Mouse (Mus musculus) lung, postnatal 10 days (tissue): Measurements from ENCODE around the gene Tram2.

Source experiments
- DNase-seq: peaks from one replicate; pipeline ENCODE4 v3.0.0; 2021

The Tram2 gene

GRCm38 (mm10) chr1:21079217-21079773 lies at the start of gene Tram2:
Gene Tram2, minus strand, starts transcription at chr1:21079229.
- peak; percentile 95 for DNase-seq

- no peak for DNase-seq
Observed at GRCm38 (mm10) chr1:21124713-21125336, 45.8 kb upstream of the Tram2 start.

GRCm38 (mm10) chr1:21103784-21104183 lies 24.8 kb upstream of the Tram2 start:
- DNase-seq = no peak

GRCm38 (mm10) chr1:21101221-21102006 lies 22.4 kb upstream of the Tram2 start:
- peak; percentile 79 for DNase-seq

- no peak for DNase-seq
Observed at GRCm38 (mm10) chr1:21100726-21101125, 21.7 kb upstream of the Tram2 start.

GRCm38 (mm10) chr1:21097001-21097989 lies 18.3 kb upstream of the Tram2 start:
- DNase-seq = peak; percentile 13

GRCm38 (mm10) chr1:21094644-21095215 lies 15.7 kb upstream of the Tram2 start:
- no peak for DNase-seq

GRCm38 (mm10) chr1:21089661-21090117 lies 10.7 kb upstream of the Tram2 start:
- peak; percentile 39 for DNase-seq

- DNase-seq = no peak
Observed at GRCm38 (mm10) chr1:21086291-21086690, 7.3 kb upstream of the Tram2 start.

GRCm38 (mm10) chr1:21084661-21085060 lies 5.6 kb upstream of the Tram2 start:
- no peak for DNase-seq

- DNase-seq = peak; percentile 24
Observed at GRCm38 (mm10) chr1:21080362-21080761, 1.3 kb upstream of the Tram2 start.

GRCm38 (mm10) chr1:21078481-21079214 lies 381 bp downstream of the Tram2 start:
- peak; percentile 54 for DNase-seq

- no peak for DNase-seq
Observed at GRCm38 (mm10) chr1:21077619-21078018, 1.4 kb downstream of the Tram2 start.

GRCm38 (mm10) chr1:21077191-21077590 lies 1.8 kb downstream of the Tram2 start:
- DNase-seq = peak; percentile 13

GRCm38 (mm10) chr1:21075986-21076495 lies 3.0 kb downstream of the Tram2 start:
- DNase-seq = peak; percentile 44

- peak; percentile 56 for DNase-seq
Observed at GRCm38 (mm10) chr1:21074231-21074630, 4.8 kb downstream of the Tram2 start.

GRCm38 (mm10) chr1:21072875-21073444 lies 6.1 kb downstream of the Tram2 start:
- no peak for DNase-seq

GRCm38 (mm10) chr1:21070658-21071057 lies 8.4 kb downstream of the Tram2 start:
- DNase-seq = peak; percentile 51

GRCm38 (mm10) chr1:21069830-21070522 lies 9.1 kb downstream of the Tram2 start:
- DNase-seq = no peak

- no peak for DNase-seq
Observed at GRCm38 (mm10) chr1:21068491-21068890, 10.5 kb downstream of the Tram2 start.
